Mouse (Mus musculus): ENCODE measurements around the gene Tsg101. TPM values are rescaled to one million over a fixed set of nuclear protein-coding genes. Genes with fewer than 3 reads are reported as not detected.
"Not testable (repeated sequence)": the region's sequence is repeated elsewhere in the genome, so short reads cannot be mapped to it uniquely, and the experiment has no call there.

Tsg101 gene
- polyA plus RNA-seq, 1 experiment from 2014 or later = 215 TPM

DNA sequence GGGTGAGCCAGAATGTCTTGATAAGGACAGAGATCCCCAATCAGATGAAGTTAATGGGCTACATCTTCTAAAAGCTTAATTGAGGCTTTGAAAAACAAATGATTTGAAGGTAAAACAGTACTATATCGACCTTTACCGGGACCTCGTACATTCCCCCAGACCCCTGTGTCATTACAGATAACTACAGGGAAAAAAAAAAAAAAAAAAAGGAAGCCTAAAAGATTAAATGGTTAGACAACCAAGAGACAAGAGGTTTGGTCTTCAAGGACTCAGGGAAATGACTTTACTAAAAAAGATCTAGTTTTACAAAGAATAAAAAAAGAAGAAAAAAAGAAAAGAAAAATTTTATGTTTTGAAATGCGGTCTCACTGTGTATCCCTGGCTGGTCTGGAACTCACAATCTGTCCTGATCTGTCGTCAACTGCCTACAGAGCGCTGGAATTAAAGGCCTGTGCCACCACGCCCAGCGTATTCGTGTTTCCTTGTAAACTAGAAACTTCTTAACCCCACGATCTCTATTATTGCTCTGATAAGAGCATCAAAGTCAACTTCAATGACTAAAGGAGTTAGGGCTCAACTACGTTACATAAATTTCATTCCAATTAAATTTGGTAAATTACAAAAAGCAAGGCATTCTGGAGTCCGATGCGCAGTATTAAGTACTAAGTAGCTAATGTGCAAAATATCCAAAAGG lies 944 bp downstream of the Tsg101 start:
- H3K27ac ChIP-seq = peak overlapping the region; percentile 98
- H3K4me3 ChIP-seq = peak overlapping the region; percentile 79
- no peaks in the 10 kb centered on the region for H3K27me3 ChIP-seq (ENCODE audit: insufficient read depth, poor library complexity, severe bottlenecking)
- WGBS = 13% methylated on average over 13 of the region's 13 CpGs
- H3K9me3 ChIP-seq = no peaks in the 10 kb centered on the region
- peaks cover 14% of the 10 kb centered on the region for H3K36me3 ChIP-seq
- DNase-seq (ENCODE audit: low spot score) = no peak
- H3K4me1 ChIP-seq = peaks cover 22% of the 10 kb centered on the region; the same call in 1 of the 2 replicates

DNA sequence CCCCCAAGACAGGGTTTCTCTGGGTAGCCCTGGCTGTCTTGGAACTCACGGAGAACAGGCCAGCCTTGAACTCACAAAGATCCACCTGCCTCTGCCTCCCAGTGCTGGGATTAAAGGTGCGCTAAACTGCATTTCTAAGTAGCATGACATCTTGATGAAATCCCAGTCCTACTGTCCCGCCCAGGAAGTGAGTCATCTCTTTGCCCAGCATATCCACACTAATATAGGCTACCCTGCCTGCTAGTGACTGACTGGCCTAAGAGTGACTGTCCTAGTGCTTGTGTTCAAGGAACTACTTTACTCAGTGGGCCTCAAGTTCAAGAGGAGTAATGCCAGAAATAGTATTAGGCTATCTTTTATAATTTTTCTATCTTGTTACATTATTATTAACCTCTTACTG lies 3.4 kb downstream of the Tsg101 start:
- H3K4me3 ChIP-seq = no peak overlapping the region
- peaks cover 28% of the 10 kb centered on the region for H3K36me3 ChIP-seq
- H3K27me3 ChIP-seq (ENCODE audit: insufficient read depth, poor library complexity, severe bottlenecking) = no peaks in the 10 kb centered on the region
- H3K27ac ChIP-seq = no peak overlapping the region
- no peak for DNase-seq (ENCODE audit: low spot score)
- H3K4me1 ChIP-seq = peaks cover 22% of the 10 kb centered on the region; the same call in 1 of the 2 replicates
- WGBS = 88% methylated on average over 3 of the region's 3 CpGs
- H3K9me3 ChIP-seq = no peaks in the 10 kb centered on the region

DNA sequence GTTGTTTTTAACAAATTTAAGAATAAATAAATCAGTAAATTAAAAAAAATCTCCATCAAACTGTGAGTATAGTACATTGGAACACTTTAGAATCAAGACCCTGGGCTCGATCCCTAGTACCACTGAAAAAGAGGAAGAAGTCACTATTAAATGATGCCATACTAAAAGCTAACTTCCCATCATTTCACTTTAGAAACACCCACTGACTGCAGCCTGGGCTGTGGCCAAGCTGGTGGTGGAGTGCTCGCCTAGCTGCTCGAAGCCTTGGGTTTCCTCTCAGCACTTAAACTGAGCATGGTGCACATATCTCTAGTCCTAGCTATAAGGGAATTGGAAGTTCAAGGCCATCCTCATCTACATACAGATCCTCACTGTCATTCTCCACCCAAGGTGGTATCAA lies 8.5 kb downstream of the Tsg101 start:
- WGBS = 95% methylated on average over 3 of the region's 3 CpGs
- H3K9me3 ChIP-seq = no peaks in the 10 kb centered on the region
- no peak for DNase-seq (ENCODE audit: low spot score)
- H3K27ac ChIP-seq = no peak overlapping the region
- H3K4me1 ChIP-seq = no peaks in the 10 kb centered on the region
- H3K27me3 ChIP-seq (ENCODE audit: insufficient read depth, poor library complexity, severe bottlenecking) = no peaks in the 10 kb centered on the region
- H3K36me3 ChIP-seq = peaks cover 70% of the 10 kb centered on the region
- no peak overlapping the region for H3K4me3 ChIP-seq

DNA sequence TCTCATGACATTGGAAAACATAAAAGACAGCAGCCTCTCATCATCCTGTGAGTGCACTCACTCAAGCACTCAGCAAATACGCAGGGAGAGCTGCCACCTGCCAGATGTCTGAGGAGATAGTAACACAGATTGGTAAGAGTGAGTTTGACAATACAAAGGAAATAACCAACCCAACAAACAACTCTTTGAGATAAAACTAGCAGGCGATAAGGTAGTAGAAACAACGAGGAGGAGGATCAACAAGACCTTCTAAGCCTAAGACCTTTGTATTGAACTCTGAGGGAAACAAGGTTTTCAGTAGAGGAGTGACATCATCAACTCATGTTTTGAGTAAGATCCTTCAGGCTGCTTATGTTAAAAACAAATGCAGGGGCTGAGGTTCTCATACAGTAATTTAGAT lies 20.4 kb downstream of the Tsg101 start:
- no peaks in the 10 kb centered on the region for H3K4me1 ChIP-seq
- H3K27me3 ChIP-seq (ENCODE audit: insufficient read depth, poor library complexity, severe bottlenecking) = no peaks in the 10 kb centered on the region
- no peak for DNase-seq (ENCODE audit: low spot score)
- no peaks in the 10 kb centered on the region for H3K9me3 ChIP-seq
- WGBS = 79% methylated on average over 3 of the region's 3 CpGs
- no peak overlapping the region for H3K4me3 ChIP-seq
- peaks cover 92% of the 10 kb centered on the region for H3K36me3 ChIP-seq
- H3K27ac ChIP-seq = no peak overlapping the region

DNA sequence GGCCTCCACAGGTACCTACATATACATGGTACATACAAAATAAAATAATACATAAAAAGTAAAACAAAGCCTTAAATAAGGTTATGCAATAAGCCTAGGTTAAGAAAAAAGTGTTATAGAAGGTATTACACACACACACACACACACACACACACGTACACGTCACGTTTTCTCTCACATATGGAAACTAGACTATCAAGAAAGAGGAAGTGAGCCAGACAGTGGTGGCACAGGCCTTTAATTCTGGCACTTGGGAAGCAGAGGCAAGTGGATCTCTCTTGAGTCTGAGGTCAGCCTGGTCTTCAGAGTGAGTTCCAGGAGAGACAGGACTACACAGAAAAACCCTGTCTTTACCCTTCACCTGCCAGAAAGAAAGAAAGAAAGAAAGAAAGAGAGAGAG lies 24.3 kb downstream of the Tsg101 start:
- 87% methylated on average over 3 of the region's 3 CpGs for WGBS

DNA sequence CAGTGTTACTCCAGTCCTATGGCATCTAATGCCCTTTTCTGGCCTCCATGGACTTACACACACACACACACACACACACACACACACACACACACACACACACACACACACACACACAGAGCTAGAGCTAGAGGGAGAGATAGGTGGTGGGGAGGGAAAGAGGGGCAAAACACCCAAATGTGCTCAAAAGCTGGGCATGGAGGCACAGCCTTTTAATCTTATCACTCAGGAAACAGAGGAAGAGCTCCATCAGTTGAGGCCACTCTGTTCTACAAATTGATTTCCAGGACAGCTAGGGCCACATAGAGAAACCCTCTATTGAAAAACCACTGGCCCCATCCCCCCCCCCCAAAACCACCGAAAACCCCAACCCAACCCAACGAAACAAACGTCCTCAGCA lies 36.5 kb downstream of the Tsg101 start:
- Histone ChIP-seq H3K9me3 (no peaks in the 10 kb centered on the region), H3K27ac (no peak overlapping the region), H3K27me3 (ENCODE audit: insufficient read depth, poor library complexity, severe bottlenecking) (no peaks in the 10 kb centered on the region), H3K36me3 (peaks cover 43% of the 10 kb centered on the region), H3K4me3 (no peak overlapping the region), H3K4me1 (no peaks in the 10 kb centered on the region)
- WGBS = 74% methylated on average over 3 of the region's 3 CpGs
- DNase-seq (ENCODE audit: low spot score) = no peak

More for the DNA sequence above, 24.3 kb downstream of the Tsg101 start:
- Histone ChIP-seq H3K4me3 (no peak overlapping the region), H3K27me3 (ENCODE audit: insufficient read depth, poor library complexity, severe bottlenecking) (no peaks in the 10 kb centered on the region), H3K36me3 (peaks cover 92% of the 10 kb centered on the region), H3K9me3 (no peaks in the 10 kb centered on the region), H3K27ac (no peak overlapping the region), H3K4me1 (no peaks in the 10 kb centered on the region)
- no peak for DNase-seq (ENCODE audit: low spot score)

DNA sequence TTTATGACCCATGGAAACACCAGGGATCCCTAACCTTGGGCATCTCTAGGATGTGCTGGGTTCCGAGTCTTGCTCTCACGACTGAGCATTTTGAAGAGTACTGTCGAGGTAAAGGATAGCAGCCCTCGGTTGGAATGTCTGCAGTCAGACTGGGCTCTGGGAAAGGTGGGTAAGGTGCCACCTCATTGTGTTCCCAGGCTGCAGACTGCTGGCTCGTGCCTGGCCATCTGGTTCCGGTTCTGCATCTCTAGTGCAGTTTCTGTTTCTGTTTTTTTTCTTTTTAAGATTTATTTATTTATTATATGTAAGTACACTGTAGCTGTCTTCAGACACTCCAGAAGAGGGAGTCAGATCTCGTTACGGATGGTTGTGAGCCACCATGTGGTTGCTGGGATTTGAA lies 37.8 kb downstream of the Tsg101 start:
- not testable (repeated sequence) for H3K27ac ChIP-seq; DNase-seq (ENCODE audit: low spot score)
- WGBS = 80% methylated on average over 8 of the region's 8 CpGs

DNA sequence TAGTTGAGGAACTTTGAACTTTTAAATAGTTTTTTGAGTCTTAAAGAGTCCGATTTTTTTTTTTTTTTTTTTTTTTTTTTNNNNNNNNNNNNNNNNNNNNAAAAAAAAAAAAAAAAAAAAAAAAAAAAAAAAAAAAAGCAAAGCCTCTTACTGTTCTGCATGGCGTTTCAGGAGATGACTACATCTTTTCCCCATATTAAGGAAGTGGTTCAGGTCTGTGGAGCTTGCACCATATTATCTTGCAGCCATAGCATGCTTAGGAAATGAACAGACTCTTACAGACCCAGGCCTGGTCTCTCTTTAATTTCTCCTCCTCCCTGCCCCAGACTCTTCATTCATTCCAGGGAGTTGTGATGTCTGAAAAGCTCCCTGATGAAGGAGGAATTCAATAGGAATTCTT lies 38.8 kb downstream of the Tsg101 start:
- Histone ChIP-seq H3K27me3 (ENCODE audit: insufficient read depth, poor library complexity, severe bottlenecking) (no peaks in the 10 kb centered on the region), H3K4me3 (no peak overlapping the region), H3K36me3 (peaks cover 20% of the 10 kb centered on the region), H3K9me3 (no peaks in the 10 kb centered on the region), H3K4me1 (no peaks in the 10 kb centered on the region), H3K27ac (no peak overlapping the region)
- WGBS = 91% methylated on average over 2 of the region's 2 CpGs
- no peak for DNase-seq (ENCODE audit: low spot score)

More for the DNA sequence above, 37.8 kb downstream of the Tsg101 start:
- not testable (repeated sequence) for H3K4me1 ChIP-seq; H3K9me3 ChIP-seq; H3K27me3 ChIP-seq (ENCODE audit: insufficient read depth, poor library complexity, severe bottlenecking); H3K4me3 ChIP-seq
- H3K36me3 ChIP-seq = peaks cover 30% of the 10 kb centered on the region

DNA sequence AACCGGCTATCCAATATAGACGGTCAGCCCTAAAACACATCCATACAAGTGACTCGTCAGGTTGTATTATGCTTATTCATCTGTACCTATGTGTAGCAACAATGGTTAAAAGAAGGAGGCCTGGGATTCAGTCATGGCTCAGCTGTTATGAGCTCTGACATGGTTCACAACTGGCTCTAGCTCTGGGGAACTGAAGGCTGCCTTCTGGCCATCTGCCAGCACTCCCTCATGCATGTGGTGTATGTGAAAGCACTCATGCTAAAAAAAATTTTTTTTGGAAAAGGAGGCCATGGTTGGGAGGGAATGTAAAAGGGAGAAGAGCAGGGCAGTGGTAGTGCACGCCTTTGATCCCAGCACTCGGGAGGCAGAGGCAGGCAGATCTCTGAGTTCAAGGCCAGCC lies 39.9 kb downstream of the Tsg101 start:
- 92% methylated on average over 5 of the region's 5 CpGs for WGBS
- H3K4me1 ChIP-seq = no peaks in the 10 kb centered on the region
- H3K9me3 ChIP-seq = no peaks in the 10 kb centered on the region
- H3K27ac ChIP-seq = no peak overlapping the region
- no peak for DNase-seq (ENCODE audit: low spot score)
- no peak overlapping the region for H3K4me3 ChIP-seq
- H3K36me3 ChIP-seq = peaks cover 9% of the 10 kb centered on the region
- H3K27me3 ChIP-seq (ENCODE audit: insufficient read depth, poor library complexity, severe bottlenecking) = no peaks in the 10 kb centered on the region

DNA sequence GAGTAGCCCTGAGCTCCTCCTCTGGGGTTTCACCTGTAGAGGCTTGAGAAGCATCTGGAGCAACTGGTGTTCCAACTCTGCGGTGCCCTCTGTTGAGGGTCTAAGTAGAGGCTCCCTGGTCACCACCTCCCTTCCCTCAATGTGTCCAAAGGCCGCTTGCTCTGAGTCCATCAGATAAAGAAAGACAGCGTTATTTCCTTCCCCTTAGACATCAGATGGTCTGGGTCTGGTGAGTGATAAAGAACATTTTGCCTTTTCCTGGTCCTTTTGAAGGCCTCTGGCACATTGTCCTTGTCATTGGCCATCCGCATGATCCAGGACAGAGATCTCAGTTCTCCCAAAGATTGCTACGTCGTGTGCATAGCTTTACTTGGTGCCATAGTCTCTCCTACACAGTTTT lies 42.5 kb downstream of the Tsg101 start:
- H3K27ac ChIP-seq = no peak overlapping the region
- DNase-seq (ENCODE audit: low spot score) = no peak
- no peaks in the 10 kb centered on the region for H3K9me3 ChIP-seq
- WGBS = 61% methylated on average over 6 of the region's 6 CpGs
- H3K36me3 ChIP-seq = no peaks in the 10 kb centered on the region
- no peaks in the 10 kb centered on the region for H3K4me1 ChIP-seq
- H3K27me3 ChIP-seq (ENCODE audit: insufficient read depth, poor library complexity, severe bottlenecking) = no peaks in the 10 kb centered on the region
- no peak overlapping the region for H3K4me3 ChIP-seq

DNA sequence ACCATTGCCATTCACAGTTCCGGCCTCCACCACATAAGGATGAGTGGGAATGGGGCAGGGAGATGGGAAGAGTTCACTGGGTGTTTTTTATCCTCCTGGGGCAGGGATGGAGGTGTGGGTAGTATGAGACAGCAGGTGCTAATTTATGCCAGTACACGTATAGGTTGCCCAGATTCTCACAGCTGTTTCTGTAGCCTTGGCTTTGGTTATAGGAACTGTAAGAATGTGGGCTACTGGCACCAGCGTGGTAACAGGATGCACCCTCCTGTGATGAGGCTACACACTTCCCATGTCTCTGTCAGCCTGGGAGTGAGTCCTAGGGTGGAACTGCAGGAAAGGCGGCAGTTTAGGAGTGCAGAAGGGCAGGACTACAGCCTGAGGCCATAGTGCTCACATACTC lies 42.9 kb downstream of the Tsg101 start:
- H3K27ac ChIP-seq = no peak overlapping the region
- no peaks in the 10 kb centered on the region for H3K4me1 ChIP-seq
- H3K36me3 ChIP-seq = no peaks in the 10 kb centered on the region

DNA sequence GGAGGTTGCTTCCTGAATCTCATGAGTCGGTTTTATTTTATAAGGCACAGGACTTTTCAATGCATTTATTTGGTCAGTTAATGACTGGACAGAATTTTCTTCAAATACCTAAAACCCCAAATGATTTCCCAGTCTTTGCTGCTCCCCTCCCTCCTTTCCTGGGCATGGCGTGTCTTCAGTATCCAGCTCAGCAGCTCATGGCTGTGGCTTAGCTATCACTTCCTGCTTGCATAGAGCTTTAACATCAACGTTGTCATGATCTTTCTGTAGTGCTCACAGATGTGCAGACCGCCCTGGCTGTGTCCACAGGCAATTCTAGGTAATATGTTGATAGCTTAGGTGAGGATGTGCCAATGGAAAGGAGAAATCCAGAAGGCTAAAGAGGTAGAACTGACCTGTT lies 47.8 kb downstream of the Tsg101 start:
- Histone ChIP-seq H3K4me3 (no peak overlapping the region), H3K36me3 (no peaks in the 10 kb centered on the region), H3K27ac (no peak overlapping the region), H3K27me3 (ENCODE audit: insufficient read depth, poor library complexity, severe bottlenecking) (no peaks in the 10 kb centered on the region), H3K4me1 (no peaks in the 10 kb centered on the region), H3K9me3 (no peaks in the 10 kb centered on the region)
- WGBS = 60% methylated on average over 4 of the region's 4 CpGs
- DNase-seq (ENCODE audit: low spot score) = no peak

More for the DNA sequence above, 42.9 kb downstream of the Tsg101 start:
- Histone ChIP-seq H3K9me3 (no peaks in the 10 kb centered on the region), H3K27me3 (ENCODE audit: insufficient read depth, poor library complexity, severe bottlenecking) (no peaks in the 10 kb centered on the region), H3K4me3 (no peak overlapping the region)
- 57% methylated on average over 4 of the region's 4 CpGs for WGBS
- DNase-seq (ENCODE audit: low spot score) = no peak

DNA sequence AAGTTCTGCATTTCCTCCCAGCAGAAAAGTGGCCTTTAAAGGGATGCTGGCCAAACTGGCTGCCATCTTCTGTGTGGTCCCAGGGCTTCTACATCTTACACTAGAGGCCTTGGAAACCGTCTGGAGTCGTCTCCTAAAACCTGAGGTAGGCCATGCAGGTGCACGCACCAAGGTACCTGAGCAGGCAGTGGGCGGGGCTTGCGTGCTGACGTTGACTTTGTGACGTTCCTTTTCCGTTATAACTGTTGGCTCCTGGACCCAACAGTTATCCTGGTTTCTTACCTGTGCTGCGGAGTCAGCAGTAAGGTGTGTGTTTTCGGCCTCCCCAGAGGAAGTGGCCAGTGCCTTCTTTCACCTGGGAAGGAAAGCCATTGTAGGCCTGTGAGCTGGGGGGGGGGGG lies 58.8 kb downstream of the Tsg101 start, which contains the start of gene Ldhc:
Gene Ldhc, plus strand, starts transcription at position 208 of the 400 bp plus-strand sequence.
- H3K27me3 ChIP-seq (ENCODE audit: insufficient read depth, poor library complexity, severe bottlenecking) = no peaks in the 10 kb centered on the region
- no peaks in the 10 kb centered on the region for H3K9me3 ChIP-seq
- no peaks in the 10 kb centered on the region for H3K4me1 ChIP-seq
- no peak within 1 kb of the TSS for H3K4me3 ChIP-seq
- H3K27ac ChIP-seq = no peak within 1 kb of the TSS
- no peak for DNase-seq (ENCODE audit: low spot score)
- peaks cover 6% of the 10 kb centered on the region for H3K36me3 ChIP-seq
- WGBS = 37% methylated on average over 10 of the region's 10 CpGs

DNA sequence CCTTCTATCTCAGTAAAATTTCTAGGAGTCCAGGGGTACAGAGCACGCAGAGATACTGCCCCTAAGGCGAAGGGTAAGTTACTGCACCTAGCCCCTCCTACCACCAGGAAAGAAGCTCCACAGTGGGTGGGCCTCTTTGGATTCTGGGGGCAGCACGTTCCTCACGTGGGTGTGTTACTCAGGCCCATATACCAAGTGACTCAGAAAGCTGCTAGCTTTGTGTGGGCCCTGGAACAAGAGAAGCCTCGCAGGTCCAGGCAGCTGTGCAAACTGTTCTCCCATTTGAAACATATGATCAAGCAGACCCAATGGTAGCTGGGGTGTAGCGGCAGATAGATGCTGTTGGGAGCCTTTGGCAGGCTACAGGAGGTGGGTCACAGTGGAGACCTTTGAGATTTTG lies 60.7 kb downstream of the Tsg101 start:
- 62% methylated on average over 6 of the region's 6 CpGs for WGBS

More for the DNA sequence above, 60.7 kb downstream of the Tsg101 start:
- H3K4me1 ChIP-seq = no peaks in the 10 kb centered on the region
- H3K27ac ChIP-seq = no peak overlapping the region
- no peak overlapping the region for H3K4me3 ChIP-seq
- peaks cover 26% of the 10 kb centered on the region for H3K36me3 ChIP-seq
- H3K27me3 ChIP-seq (ENCODE audit: insufficient read depth, poor library complexity, severe bottlenecking) = no peaks in the 10 kb centered on the region
- H3K9me3 ChIP-seq = no peaks in the 10 kb centered on the region
- no peak for DNase-seq (ENCODE audit: low spot score)

Data from heart, embryonic 10.5 days (tissue).